Mouse (Mus musculus) thymus, adult 2 months (tissue): ENCODE results near the gene Lhx1.

Experiments
- CTCF ChIP-seq: fragments of 200-500 bp; IDR thresholded peaks from 2 replicates; pipeline ENCODE4 v1.5.1; 2012; ENCODE audit warnings: mild to moderate bottlenecking, control low read depth, low read length, moderate library complexity, borderline replicate concordance; ENCODE audit not compliant: control insufficient read depth, poor library complexity, insufficient read depth; ENCODE audit errors: extremely low read depth
- POLR2A ChIP-seq: fragments of 200-500 bp; IDR thresholded peaks from 2 replicates; pipeline ENCODE4 v1.6.1; 2012; ENCODE audit warnings: mild to moderate bottlenecking, low read length, control low read depth, moderate library complexity; ENCODE audit not compliant: control insufficient read depth, poor library complexity, insufficient read depth; ENCODE audit errors: extremely low read depth

DNA sequence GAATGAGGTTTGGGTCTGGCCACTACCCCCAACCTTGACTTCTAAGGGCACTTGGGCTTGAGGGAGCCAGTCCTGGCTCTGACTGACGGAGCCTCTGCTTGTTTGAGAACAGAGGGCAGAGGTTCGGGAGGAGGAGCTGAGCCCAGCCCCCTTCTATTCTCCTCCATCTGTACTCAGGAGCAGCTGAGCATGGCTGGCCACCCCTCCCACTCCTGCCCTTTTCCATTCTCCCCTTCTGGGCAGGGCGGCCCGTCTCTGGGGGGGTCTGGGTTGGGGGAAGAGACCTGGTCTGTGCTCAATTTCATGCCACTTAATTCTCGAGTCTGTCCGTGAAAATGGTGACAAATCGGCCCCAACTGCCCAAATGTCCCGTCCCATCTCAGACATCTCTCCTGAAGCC, 49.5 kb upstream of the Lhx1 start:
- TF ChIP-seq POLR2A (no peak), CTCF (no peak)
